Mouse (Mus musculus): ENCODE measurements at regions not wholly inside any gene's neighbourhood (a gene's known extent, or its start where the extent isn't known, plus 50 kb on each side); places are given as distances from the start of the nearest gene placed in this dataset.

DNA sequence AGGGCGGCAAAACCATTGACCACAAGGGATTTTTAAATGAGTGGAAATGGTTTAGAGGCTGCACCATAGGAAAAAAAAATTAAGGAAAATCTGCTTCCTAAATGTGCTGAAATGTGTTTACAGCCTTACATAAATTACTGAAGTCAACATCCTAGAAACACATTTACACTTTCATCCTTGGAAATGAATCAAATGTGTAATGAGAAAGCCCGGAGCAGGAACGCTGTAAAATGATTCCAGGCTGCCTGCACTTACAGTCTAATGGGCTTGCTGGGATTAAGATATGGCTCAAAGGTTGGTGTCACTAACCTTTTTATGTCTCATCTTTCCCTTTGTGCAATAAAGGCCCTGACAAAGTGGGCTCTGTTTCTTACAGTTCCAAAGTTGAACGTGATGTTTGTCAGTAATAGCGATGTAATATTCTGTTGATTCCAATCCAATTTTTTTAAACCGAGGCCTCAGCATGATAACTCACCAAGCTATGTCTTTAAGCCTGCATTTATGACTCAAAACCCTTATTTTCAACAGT, 172.1 kb upstream of the B3gat2 start:
- no peak for ATAC-seq (ENCODE audit: poor library complexity, severe bottlenecking)

DNA sequence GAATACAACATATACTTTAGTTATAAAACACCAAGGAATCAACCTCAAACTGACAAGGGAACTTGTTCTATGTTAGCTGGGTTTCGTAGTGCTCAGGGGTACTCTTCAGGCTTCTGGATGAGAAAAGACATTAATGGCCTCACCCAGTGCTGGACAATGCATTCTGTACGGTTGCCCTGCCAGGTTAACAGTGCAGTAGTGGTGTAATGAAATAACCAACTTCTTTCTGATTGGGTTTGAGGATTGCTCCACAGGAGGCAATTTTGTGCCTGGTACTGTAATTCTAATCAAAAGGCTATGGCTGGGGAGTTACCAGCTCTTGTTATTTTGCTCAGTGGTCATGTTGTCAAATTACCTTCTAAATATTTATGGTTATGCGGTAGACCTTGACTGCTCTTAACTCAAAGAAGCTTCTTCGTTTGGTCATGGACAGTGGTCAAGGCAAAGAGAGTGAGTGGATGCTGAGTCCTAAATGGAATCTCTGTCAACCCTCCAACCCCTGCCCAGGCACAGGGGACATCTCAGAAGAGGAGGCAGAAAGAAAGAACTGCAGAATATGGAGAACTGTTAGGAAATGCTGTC, 158.8 kb upstream of the B3gat2 start:
- ATAC-seq (ENCODE audit: poor library complexity, severe bottlenecking) = no peak

DNA sequence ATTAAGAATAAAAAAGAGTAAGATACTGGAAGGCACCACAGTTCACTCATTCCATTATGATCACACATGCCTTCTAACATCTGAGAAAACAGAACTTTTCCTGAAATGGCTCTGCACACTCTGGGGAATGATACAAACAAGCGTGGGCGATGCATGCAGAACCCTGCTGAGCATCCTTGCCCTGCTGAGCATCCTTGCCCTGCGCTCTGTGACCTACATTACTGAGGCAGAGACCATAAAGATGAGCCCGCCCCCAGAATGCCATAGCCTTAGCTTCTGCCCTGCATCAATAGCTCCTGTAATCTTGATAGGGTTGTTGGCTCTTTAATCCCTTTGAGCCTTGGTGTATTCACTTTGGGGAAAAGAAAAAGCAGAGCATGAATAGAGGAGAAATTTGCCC, 132.2 kb upstream of the B3gat2 start:
- ATAC-seq (ENCODE audit: poor library complexity, severe bottlenecking) = no peak

DNA sequence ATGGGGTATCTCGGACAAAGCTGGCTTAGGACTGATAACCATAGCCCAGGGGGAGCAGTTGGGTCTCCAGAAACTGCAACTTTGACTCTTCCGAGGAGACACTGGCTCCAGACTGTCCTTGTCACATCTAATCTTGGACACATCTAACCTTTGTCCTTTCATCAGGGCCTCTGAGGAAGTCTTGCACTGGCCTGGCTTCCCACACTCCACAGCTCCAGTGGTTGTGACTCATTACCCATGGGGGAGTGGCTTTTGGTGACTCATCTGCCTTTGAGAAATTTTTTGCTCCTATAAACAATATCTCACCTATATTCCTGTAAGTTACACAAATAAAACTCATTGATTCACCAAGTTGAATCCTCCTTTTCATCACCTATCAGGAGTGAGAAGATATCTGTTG, 116.5 kb upstream of the B3gat2 start:
- ATAC-seq (ENCODE audit: poor library complexity, severe bottlenecking) = no peak

DNA sequence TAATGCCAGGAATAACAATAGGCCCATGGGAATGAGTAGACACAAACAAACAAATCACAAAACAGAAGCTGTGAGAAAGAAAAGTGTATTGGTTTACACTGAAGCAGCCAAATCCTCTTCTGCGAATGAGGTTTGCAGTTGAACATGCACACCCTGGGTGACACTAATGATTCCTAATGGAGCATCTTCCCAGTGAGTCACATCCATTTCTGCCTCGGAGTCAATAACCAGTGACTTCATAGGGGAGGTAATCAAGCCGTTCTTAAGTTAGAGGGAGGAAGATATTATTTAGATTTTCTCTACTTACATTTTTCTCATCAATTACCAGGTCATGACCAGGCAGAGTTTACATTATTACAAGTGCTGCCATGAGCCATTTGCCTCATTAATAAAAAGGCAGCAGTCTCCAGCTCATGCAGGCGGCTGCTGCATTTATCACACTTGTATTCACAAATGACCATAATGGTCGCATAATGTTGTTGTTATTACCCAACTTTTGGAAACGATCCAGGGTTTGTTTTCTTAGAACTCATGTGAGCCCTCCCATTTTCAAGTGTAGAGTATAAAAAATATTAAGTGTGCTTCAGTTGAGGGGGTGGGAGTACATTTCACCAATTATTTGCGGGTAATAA, 112.6 kb upstream of the B3gat2 start:
- ATAC-seq (ENCODE audit: poor library complexity, severe bottlenecking) = no peak

DNA sequence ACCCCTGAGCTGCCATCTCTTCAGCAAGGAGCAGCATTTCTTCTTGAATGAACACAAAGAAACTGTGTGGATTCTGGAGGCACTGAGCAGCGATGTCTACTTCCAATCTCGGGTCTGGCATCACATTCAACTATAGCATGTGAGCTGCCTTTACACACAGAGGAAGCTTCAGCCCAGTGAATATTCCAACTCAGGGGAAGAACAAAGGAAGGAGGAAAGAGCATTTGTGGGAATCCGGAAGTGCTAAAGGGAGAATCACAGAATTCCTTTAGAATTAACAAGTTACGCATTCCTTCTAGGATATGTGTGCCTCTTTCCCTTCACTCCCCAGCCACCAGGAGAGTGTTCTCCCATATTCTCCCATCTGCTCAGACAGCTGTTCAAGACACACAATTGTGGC, 111.7 kb upstream of the B3gat2 start:
- ATAC-seq (ENCODE audit: poor library complexity, severe bottlenecking) = no peak

DNA sequence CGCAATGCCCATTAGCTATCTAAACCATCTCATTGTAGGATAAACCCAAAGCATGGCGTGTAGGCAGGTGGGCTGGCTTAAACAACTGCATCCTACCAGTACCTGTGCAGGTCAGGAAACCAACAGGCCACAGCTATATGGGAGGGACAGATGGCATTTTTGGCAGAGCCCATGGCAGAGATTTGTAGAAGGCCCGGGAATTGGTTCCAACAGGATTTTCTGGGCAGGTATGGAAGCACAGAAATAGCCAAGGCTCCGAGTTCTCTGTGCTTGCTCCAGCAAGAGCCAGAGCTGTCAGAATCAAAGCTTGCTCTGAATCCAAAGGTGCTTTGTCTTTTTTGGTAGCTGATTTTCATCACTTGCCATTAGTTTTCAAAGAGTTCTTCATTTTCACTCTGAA, 107.9 kb upstream of the B3gat2 start:
- no peak for ATAC-seq (ENCODE audit: poor library complexity, severe bottlenecking)

DNA sequence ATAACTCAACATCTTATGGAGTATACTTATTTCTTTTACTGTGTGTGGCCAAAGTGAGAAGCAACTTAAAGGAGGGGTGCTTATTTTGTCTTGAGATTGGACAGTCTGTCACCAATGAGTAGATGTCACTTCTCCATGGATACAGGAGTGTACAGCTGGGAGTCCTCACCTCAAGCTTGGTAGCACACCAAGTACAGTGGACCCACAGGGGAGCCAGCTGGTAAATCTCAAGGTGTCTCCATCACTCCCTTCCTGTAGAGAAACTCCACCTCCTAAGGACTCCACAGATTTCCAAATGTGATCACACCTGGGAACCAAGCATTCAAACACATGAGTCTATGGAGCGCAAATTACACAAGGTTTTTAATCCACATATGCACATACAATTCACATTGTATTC, 105.8 kb upstream of the B3gat2 start:
- no peak for ATAC-seq (ENCODE audit: poor library complexity, severe bottlenecking)

DNA sequence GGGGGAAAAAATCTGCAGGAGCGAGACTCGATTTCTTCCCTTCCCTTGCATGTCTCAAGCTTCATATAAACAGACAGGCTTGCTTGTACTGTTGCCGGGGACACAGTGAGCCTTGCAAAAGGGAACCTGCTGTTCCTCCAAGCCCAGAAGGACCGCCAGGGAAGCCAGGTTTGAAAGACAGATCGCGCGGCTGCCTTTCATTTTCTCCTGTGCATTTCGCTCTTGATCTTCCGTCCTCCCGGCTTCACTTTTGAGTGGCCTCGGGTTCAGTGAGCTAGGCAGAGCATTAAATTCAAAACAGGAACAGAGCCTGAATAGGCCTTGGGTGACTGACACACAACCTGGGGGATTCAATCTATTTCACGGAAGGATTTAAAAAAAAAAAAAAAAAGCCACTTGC, 105.3 kb upstream of the B3gat2 start:
- ATAC-seq (ENCODE audit: poor library complexity, severe bottlenecking) = no peak

DNA sequence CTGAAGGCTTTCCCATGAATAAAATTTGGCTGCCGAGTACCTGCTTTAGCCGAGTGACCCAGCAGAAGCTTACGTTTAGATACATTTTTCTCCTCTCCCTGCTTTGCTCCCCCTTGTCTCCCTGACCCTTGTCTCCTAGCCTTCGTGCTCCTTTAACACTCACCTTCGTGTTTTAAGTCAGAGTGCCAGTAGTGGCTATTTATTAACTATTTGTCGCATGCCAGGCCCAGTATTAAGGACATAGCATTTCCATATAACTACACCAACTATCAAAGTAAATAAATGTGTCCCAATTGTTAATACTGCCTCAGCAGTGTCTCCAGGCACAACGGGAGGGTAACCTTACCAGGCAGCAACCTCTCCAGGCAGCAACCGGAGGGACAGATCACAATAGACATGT, 104.8 kb upstream of the B3gat2 start:
- ATAC-seq (ENCODE audit: poor library complexity, severe bottlenecking) = no peak

DNA sequence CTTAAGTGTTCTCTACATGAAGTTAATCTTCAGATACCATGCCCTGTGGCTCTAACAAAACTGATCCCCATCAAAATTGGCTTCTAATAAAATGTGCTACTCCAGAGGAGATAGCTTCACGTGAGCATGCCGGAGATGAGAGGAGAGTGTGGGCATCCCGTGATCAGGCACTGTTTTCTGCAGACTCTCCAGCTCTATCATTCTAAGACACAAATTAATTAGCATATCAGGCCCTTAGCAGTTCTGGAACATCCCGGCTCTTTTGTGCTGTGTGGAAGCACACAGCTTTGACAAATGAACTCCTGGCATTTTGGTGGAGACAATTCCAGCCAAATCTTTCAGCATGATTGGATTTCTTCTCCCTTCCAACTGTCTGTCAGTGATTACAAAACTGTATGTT, 91.0 kb upstream of the B3gat2 start:
- ATAC-seq (ENCODE audit: poor library complexity, severe bottlenecking) = no peak

DNA sequence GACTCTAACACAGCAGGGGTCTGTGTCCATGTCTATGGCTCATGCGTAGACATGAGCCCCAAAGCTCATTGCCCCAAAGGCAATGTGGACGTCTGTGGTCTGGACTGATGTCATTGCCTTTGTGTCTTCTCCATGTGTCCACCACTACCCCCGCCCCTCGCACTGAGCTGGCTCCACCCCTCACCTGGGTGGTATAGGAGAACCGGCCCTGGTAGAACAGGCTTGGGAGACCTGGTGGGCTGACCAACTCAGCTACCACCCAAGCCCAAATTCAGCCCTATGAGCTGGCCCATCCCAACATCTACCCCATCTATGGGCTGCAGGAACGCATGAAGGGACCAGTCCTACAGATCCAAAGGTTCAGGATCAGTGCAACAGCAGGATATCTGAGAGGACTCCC, 87.2 kb upstream of the B3gat2 start:
- ATAC-seq (ENCODE audit: poor library complexity, severe bottlenecking) = no peak

DNA sequence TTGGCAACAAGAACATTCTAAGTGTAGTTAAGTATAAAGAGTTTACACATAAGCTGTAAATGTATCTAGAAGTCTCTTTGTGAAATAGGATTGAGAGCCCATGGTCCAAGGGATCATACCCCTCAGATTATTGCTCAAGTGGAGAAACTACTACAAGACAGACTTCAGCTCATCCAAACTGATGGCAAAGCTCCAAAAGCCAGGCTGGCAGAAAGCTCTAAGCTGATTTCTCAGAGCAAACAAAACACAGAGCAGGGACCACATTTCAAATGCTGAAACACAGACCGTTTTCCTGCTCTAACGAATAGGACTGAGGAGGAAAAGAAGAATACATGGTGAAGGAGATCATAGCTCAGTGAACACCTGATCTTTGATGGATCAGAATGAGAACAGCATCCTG, 85.3 kb upstream of the B3gat2 start:
- no peak for ATAC-seq (ENCODE audit: poor library complexity, severe bottlenecking)

DNA sequence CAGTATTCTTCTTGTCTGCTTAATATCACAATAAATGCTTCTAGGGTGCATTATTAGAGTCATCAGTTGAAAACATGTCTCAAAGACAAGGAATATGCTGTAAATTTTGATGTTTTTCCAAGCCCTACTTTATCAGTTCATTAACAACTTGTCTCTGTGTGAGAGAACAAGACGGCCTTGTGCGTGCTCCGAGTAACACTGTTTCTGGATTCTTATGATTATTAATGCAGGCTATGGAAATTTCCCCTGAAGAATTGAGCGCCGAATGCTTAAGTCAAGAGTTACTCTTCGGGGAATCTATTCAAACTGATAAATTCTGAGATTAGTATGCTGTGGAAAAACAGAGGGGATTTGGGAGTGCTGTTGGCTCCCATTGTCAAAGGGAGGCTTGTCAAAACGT, 72.2 kb upstream of the B3gat2 start:
- no peak for ATAC-seq (ENCODE audit: poor library complexity, severe bottlenecking)

DNA sequence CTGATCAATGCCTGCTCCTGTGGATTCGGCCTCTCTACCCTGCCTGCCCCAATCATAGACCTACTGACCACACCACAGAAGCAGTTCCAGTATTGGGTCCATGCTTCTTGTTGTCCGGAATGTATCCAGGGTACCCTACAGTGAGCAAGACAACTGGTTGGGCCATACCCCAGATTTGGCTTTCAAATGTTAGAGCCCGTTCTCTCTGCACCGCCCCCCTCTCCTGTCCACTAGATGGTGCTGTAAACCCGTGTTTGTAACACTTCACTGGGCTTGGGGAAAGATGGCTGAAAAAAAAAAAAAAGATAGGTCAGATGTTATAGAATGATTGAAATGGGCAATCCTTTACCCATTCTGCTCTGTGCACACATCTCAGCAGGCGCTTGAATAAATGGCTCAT, 56.1 kb upstream of the B3gat2 start:
- ATAC-seq (ENCODE audit: poor library complexity, severe bottlenecking) = no peak

DNA sequence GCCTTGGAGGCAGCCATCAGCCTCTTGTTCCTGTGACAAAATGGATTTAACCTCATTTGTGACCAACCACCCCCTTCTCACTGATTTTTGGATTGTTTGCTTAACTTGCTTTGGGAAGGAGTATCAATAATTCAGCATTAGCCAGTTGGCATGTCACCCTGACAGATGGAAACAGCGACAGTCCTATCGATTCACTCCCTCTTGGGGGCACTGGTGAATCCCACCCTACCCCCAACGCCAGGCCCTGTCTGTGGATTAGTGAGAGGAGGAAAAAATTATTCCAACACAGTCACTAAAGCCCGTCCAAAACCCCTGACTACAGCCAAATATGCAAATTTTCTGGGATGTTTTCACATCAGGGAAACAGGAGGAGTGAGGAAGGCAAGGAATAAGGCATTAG, 55.1 kb upstream of the B3gat2 start:
- ATAC-seq (ENCODE audit: poor library complexity, severe bottlenecking) = no peak

Data from megakaryocyte, adult 5-6 weeks (primary cell).